Mouse (Mus musculus) c-Kit-positive CD71-positive TER-119-positive erythroid progenitor cells, embryonic 14.5 days (primary cell): ENCODE measurements around the gene Dlx6.

Experiments
- DNase-seq: peaks from one replicate; pipeline ENCODE4 v3.0.0-alpha.2; 2013; ENCODE audit warnings: low spot score

The Dlx6 gene

DNA sequence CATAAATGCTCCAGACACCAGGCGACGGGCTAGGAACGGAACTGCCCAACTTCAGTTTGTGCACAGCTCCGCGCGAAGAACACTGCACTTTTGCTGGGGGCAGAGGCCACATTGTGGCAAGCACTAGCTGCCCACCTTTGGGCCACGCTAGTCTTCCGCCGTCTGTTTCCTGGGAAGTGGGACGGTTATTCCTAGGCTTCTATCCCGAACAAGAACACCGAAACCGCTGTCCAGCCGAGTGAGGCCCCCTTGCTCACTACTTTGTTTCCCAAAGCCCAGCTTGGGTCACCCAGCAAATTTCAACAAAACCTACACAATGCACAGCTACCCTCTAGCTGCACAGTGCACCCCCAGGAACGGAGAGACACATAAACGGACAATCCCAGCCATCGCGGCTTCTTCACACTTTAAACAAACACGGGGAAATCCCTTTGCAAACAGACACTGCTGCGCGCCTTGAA is 3.2 kb upstream of the Dlx6 start:
- no peak for DNase-seq

DNA sequence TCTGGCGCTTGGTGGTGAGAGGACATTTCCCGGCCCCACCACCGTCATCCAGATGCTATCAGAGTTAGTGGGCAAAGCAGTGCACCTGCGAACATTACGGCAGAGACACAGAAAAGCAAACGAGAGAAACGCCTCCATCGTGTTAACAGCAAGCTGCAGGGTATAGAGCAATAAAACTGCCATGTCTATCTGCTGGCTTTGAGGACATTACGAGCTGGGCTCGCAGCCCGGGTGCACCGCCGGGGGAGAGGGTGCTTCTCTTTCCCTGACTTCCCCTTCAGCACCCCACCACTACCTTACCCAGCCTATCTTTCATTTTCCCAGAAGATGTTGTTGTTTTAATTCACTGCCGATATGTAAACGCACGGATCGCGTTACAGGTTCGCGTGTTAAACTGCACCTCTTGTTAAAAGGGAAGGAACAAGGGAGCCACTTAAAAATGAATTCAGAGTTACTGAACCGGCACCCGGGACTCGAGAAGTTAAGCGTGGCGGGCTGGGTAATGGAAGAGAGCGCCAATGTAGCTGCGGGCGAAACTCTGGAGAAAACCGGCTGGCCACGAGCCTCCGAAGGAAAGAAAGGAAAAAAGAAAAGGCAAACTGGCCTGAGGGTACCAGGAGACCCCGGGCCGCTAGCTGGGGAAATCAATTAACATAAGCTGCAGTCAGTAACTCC is 2.6 kb upstream of the Dlx6 start:
- no peak for DNase-seq

DNA sequence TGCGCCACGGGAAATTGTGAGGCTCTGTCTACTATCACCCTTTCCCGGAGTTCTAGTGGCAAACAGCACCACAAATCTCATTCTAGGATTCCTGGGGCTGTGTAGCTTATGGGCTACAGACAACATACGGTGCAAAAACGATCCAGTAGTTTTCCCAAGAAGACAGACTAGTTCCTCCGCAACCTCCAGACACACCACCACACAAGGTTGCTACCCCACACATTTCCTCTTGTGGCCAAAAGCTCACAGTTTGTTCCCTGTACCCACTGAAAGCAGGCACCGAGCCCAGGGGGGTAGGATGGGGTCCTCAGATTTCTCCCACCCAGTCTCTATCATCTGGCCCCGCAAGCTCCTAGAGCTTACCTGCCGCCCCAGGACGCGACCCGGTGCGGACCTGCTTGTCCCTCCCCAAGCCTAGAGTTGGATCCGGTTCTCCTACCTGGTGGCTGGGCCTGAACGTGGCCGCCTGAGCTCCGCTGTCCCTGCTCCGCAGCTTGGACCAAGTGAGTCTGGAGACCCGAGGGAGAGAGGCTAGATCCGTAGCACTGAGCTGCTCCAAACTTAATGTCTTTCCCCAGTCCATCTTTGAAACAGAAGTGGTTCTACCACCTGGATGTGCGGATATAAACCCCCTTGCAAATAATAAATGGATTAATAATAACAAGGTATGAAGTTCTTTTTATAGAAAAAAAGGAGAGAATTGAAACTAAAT is 1.9 kb upstream of the Dlx6 start:
- no peak for DNase-seq

DNA sequence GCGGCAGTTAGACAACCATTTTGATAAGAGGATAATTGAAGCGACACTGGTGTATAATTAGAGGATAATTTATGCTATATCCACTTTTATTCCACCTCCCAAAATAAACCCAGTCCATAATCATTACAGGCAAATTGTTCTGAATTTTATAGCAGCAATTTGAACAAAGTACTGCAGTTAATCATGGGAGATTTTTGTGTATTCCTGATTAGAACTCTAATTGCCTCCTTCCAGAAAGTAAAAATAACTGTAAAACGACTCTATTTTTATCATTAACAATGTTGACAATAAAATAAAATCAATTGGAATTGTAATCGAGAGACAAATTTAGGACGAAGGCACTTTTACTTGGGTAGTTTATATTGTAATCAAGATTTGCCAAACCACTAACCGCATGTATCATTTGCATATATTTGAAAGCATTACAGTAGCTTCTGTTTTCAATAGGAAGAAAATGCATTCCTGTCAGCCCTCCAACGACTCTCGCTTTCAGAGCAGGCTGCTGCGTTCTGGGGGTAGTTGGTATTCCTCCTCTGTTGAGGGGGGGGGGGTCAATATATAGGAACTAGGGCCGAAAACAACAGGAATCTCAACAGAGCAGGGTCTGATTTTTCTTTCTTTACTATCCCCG is 1.2 kb upstream of the Dlx6 start:
- DNase-seq: no peak

DNA sequence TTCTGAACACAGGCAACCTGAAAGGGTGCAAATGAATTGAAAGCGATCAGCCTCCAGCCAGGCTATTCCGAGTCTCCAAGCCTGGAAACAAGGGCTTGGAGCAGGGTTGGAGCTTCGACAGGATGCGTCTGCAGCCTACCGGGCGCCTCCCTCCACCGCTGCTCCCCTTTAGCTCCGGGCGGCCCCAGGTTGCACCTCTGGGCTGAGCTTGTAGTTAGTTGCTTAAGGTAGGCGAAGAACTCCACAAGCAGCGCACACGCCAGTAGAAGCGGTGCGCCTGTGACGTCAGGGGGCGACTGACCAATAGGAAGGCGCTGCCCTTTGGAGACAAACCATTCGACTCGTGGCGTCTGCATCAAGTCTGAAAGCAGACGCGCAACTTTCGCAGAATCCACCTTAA is 523 bp upstream of the Dlx6 start:
- DNase-seq: peak; percentile 8

DNA sequence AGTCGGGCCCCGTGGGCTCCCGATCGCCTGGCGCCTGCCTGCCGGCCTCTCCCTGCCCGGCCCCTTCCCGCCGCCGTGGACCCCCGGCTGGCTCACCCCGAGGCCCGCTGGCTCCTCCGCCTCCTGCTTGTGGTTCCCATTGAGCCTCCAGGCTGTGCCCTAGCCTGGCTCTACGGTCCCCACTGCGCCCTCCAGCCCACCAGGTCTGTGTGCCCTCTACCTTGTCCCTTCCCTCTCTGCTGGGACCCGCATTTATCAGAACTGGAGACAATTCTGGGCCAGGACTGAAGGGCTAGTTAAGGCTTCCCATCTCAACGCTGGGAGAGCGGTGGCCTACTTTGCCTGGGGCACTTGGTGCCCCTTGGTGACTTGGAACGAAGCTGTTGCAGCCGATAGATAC is 821 bp downstream of the Dlx6 start:
- DNase-seq: no peak

DNA sequence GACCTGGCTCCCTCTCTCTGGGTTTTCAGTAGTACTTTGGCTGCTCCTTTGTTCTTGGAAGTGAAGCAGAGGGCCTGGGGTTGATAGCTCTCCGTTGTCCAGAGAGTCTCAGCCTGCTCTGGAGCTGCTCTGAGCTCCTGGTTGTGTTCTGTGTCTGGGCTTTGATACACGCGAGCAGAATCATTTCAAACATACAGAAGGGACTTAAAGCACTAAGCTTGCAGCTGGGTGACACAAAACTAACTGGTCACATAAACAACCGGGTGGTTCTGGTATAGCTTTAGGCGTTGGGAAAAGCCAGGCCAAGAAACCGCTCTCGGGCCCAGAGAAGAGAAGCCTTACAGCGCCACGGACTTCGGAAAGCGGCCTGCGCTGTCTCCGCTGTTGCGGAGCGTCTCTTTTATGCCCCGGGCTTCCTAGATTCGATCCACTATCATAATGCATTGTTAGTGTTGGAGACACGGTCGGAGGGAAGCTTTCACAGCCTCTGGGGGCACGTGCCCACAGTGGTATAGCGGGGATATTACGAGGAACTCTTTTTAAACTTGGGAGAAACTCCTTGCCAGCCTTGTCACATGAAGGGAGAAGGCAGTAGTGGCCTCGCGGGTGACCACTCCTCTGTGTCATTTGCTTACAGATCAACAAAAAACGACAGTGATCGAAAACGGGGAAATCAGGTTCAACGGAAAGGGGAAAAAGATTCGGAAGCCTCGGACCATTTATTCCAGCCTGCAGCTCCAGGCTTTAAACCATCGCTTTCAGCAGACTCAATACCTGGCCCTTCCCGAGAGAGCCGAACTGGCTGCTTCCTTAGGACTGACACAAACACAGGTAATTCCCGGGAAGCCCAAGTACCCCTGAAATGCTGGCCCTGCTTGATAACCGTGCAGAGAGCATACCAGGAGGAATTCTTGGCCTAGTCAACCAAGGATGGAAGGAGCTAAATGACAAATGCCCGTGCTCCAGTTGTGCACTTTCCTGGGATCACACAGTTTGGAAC is 1.6 kb downstream of the Dlx6 start:
- no peak for DNase-seq

DNA sequence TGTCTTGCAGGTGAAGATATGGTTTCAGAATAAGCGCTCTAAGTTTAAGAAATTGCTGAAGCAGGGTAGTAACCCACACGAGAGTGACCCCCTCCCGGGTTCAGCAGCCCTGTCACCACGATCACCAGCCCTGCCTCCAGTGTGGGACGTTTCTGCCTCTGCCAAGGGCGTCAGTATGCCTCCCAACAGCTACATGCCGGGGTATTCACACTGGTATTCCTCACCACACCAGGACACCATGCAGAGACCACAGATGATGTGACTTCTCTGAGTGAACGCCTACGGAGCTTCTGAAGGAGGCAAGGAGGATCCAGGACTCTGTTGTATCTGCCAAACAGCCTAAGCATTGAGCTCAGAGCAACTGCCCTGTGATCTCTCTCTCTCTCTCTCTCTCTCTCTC is 3.9 kb downstream of the Dlx6 start:
- DNase-seq: no peak

DNA sequence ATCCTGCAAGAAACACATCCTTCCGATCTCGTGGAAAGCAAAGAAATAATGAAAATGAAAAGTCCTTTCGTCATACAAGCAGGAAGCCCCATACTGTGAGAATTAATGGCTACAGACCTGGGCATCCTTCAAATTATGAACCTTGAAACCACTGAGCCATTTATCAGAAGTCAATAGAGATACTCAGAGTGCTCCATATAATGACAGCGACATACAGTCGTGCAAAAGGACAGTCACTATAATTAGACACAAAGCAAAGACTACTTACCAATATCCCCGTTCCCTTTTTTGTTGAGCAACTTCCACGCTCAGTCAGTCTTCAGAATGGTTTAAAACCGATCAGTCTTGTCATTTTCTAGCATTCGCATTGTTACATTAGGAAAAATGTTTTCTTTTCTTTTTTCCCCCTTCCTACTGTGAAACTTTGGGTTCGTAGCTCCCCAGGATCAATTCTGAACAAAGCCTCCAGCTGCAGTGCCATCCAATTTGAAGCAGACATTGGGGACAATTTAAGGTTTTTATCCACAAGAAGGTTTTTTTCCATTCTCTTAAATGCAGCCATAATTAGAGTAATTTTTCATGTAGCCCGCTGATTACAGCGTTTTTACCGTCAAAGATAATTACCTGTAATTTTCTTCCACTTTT is 6.0 kb downstream of the Dlx6 start:
- no peak for DNase-seq

DNA sequence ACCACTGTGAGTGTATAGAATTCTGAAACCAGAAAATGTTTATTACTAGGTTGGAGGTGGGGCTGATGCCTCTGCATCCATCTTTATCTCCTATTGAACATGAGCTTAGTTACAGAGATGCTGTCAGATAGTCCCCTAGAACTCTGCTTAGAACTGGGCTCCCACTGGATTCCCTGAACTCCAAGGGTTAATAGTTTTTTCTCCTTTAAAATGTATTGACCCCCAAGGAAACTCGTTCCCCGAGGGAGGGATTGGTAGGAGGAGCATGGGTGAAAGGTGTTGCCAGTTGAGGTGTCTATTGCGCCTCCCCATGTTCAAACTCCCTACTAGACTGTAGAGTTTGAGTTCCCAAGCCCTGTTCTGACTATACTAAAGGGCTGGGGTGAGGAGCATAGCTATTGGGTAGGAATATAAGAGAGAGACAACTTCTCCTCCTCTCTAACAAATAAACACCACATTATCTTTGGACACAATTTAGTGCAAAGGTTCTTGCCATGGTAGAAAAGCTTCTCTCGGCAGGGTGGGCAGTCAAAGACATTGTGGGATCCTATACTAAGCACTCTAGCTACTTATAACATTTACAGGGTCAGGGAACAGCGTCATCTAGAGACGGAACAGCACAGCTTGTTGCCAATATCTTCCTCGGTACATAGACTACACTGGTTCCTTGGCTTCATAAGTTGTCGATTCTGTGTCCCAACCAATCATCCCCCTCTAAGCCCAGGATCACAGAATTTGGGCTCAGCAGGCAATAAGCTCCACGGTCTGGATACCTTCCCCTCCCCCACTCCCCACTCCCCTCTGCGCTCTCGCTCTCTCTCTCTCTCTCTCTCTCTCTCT is 7.0 kb downstream of the Dlx6 start:
- DNase-seq: no peak

DNA sequence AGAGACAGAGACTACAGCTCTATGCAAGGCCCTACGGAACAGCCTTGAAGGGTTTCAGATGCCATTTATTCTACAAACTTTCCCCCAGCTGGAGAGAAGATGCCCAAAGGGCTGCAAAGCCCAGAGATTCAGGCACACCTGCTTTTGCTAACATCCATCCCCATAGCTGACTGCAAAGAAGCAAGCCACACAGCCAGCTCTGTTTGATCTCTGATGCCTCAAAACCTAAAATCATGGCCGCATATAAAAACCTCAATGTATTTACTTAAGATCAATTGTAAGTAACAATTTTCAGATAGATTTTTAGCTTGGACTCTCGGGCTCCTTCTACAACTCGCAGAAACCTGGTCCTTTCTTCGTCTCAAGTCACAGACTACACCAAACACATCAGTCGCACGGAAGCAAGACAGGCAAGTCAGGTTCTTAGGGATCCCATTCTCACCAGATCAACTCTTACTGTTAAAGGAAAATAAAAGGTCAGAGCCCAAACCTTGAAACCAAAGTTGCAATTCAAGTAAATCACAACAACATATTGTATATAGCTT is 7.8 kb downstream of the Dlx6 start:
- no peak for DNase-seq

DNA sequence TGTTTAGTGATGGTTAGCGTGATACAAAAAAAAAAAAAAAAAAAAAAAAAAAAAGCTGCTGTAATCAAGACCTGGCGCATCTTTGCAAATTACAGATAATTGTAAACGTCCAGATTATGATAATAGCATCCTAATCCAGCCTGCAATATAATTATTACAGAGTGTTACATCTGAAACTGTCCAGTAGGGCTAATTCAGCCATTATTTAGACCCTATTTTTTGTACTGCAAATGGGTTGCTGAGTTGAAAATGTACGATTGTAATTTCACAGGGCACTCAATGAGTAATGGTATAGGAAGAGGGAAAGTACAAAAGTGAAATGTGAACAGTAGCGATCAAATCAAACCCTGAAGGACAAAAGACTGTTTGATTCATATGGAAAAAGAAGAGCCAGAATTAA is 8.6 kb downstream of the Dlx6 start:
- DNase-seq: no peak

DNA sequence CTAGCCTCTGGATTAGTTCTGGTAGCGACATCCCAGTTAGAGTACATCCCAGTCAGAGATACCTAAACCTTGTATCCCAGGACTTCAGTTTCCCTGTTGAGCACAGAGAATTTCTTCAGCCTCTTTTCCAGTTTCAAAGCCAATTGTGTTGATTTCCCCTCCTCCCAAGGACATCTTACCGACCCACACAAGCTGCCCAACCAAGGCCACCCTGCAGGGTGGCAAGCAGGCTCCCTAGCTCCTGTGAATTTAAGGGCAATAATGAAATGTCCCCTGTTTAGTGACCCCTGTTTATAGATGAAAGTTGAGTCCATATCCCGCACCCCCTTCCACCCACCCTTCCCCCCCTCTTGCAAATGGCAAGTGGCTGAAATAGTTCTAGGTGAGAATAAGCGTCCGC is 9.7 kb downstream of the Dlx6 start:
- DNase-seq: no peak

DNA sequence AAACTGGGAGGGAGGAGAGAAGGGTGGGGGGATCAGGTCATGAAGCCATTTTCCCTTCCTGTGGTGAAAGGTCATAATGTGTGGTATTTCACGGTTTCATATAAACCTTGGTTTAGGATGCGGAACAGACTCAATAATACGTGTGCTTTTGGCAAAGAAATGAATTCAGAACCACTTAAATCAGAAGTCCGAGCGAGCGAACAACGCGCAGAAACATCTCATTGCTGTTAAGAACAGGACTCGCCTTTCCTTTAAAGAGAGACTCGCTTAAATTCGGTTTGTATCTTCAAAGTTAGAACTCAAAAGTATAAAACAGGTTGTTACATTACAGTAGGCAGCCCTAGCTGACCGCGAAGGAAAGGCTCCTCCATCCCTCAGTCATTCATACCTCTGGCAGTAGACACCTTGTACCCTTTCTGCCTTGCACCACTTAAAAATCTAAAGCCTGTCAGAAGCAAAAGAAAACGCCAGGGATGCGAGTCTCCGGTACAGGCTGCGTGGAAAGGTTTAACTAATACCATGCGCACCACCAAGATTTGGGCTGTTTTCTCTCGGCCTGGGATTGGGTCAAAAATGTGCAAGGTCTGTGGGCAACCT is 10.4 kb downstream of the Dlx6 start:
- DNase-seq: no peak

DNA sequence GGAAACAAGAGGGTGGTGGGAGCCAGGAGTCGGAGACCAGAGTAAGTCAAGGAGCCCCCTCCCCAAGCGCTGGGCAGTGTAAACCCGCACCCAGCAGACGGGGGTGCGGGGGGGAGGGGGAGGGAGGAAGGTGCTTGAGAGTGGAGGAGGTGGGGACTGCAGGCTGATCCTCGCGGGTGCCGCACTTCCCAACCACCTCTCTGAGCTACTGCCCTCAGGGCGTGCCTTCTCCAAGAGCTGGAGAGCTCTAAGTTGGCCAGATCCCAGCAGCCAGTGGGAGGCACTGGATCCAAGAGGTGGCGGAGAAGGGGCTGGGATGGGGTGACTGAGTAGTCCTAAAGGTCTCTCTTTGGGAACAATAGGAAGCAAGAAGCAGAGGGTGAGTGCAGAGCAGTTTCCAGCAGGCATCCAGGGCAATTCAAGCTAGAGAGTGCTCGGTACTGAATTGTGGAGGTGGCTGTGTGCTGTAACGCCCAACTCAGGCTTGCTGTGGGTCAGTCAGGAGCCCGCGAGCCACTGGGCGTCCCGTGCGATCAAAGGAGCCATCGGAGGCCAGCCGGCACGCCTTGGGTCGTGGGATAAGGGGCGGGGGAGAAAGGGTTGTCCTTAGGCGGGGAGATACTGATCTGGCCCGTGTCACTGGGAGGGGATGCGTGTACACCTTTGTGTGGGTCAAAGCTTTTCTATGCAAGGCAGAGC is 11.1 kb downstream of the Dlx6 start:
- no peak for DNase-seq

DNA sequence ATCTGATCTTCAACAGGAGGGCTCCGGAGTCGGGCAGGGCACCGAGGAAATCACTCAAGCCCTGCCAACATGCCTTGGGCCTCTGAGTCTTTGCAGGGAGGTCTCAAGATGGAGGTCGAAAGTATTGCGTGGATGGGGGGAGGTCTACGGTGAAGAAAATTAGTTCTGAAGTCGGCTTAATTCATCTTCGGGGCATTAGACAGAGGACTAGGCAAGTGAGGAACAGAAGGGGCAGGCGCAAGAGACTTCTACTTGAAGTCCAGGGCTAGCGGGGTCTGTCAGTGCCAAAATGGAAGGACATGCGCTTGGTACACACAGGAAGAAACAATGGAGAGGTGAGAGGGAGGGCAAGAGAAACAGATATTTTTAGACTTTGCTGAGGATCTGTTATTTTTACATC is 12.0 kb downstream of the Dlx6 start:
- no peak for DNase-seq

DNA sequence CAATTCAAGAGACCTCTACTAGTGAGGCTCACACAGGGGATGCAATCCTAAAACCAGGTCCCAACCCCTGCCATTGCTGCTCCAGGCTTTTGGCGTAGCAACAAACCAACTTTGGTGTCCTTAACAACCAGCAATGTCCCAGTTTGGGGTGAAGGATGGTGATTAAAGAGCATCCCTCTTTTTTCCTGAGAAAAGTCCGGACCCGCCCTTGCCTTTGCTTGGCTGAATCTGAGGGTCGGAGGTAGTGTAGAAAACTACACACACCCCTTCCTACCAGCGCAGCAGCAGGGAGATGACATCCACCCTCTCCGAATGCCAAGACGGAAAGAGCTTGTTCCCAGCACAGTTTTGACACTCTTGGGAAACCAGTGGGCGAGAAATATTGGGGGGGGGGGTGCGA is 12.5 kb downstream of the Dlx6 start:
- DNase-seq: no peak

DNA sequence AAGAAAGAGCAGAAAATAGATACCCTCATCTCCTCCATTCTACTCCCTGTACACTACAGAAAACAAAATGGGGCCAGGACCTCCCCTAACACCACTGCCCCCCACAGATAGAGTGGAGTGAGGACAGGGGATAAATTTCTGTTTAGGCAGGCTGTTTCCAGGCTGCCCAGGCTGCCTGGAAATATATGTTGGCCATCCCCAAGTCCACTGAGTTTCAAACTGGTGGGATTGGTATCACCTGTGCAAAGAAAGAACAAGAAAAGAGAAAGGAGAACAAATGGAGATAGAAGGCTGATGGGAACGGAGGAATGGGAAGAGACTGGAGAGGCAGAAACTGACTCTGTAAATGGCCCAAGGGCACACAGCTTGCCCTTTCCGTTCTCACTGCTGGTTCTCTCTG is 13.1 kb downstream of the Dlx6 start:
- DNase-seq: no peak

DNA sequence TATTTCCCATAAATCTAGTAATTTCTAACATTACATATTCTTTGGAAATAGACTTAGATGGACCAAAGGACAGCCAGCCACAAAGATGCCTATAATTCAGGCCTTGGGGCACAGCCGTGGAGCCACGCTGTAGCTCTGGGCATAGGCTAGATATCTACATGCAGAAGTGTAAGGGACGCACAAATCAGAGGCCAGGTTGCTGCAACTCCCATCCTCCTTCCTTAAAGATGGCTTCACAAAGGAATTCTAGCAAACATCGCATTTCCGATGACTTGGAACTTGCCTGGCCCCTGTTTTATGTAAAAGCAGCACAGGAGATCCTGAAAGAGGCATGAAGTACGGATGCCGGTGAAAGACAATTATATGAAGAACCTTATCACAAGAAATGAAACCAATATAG is 13.6 kb downstream of the Dlx6 start:
- DNase-seq: no peak
